Mouse (Mus musculus) embryo, embryonic 9.5 days (tissue): ENCODE results near the gene Gm29776.

Experiments
- DNase-seq: peaks from one replicate; pipeline ENCODE4 v3.0.0-alpha.2; 2017; ENCODE audit errors: extremely low spot score

Gene Gm29776

GRCm38 (mm10) chr14:54650621-54651454, 47.8 kb downstream of the Gm29776 start:
- DNase-seq, result peak; percentile 88

GRCm38 (mm10) chr14:54647900-54648299, 50.7 kb downstream of the Gm29776 start:
- no peak for DNase-seq

GRCm38 (mm10) chr14:54646898-54647636, 51.6 kb downstream of the Gm29776 start:
- no peak for DNase-seq

GRCm38 (mm10) chr14:54646455-54646854, 52.2 kb downstream of the Gm29776 start:
- DNase-seq, result no peak

- no peak for DNase-seq
These were observed 54.3 kb downstream of the Gm29776 start for GRCm38 (mm10) chr14:54644294-54644693.

- no peak for DNase-seq
These were observed 55.6 kb downstream of the Gm29776 start for GRCm38 (mm10) chr14:54643011-54643410.
